Mouse (Mus musculus) MEL (cell line): ENCODE measurements around the gene Pkd1l1. TPM values are rescaled to one million over a fixed set of nuclear protein-coding genes. Genes with fewer than 3 reads are reported as not detected.

ENCODE experiments used
- DNase-seq: peaks from one replicate; pipeline ENCODE4 v3.0.0; 2011; ENCODE audit warnings: low read depth, low spot score
- H3K27ac ChIP-seq: 2 replicates; pipeline ENCODE4 v1.5.1; 2012; ENCODE audit warnings: low read depth, mild to moderate bottlenecking, control low read depth, low read length, moderate library complexity; ENCODE audit not compliant: control insufficient read depth
- H3K27me3 ChIP-seq, 2 experiments: fragments of 150-350 bp in 1 of 2; sonication (generic) in 1 of 2; 2 replicates each; pipeline ENCODE4 v1.6.1; 2012; ENCODE audit warnings: low read length in 2 of 2, mild to moderate bottlenecking in 2 of 2, improper control_type of control experiment in 1 of 2, moderate library complexity in 1 of 2; ENCODE audit not compliant: insufficient read depth in 2 of 2, control insufficient read depth in 1 of 2
- H3K36me3 ChIP-seq, 2 experiments: 2 replicates each; pipeline ENCODE4 v1.6.1; 2012 to 2014; ENCODE audit warnings: low read length in 2 of 2, improper control_type of control experiment in 1 of 2, inconsistent platforms in 1 of 2, mild to moderate bottlenecking in 1 of 2; ENCODE audit not compliant: insufficient read depth in 2 of 2, control insufficient read depth in 1 of 2
- H3K4me1 ChIP-seq, 2 experiments: fragments of 150-350 bp in 1 of 2; sonication (generic) in 1 of 2; 2 replicates each; pipeline ENCODE4 v1.6.1; 2012; ENCODE audit warnings: low read length in 2 of 2, improper control_type of control experiment in 1 of 2, mild to moderate bottlenecking in 1 of 2; ENCODE audit not compliant: insufficient read depth in 2 of 2, control insufficient read depth in 1 of 2
- H3K4me3 ChIP-seq, 2 experiments: fragments of 150-350 bp in 1 of 2; sonication (generic) in 1 of 2; 2 replicates each; pipeline ENCODE4 v1.5.1; 2012; ENCODE audit warnings: low read depth in 2 of 2, low read length in 2 of 2, mild to moderate bottlenecking in 2 of 2, moderate library complexity in 2 of 2, control low read depth in 1 of 2, improper control_type of control experiment in 1 of 2; ENCODE audit not compliant: control insufficient read depth in 1 of 2, insufficient read depth in 1 of 2
- H3K79me2 ChIP-seq: 2 replicates; pipeline ENCODE4 v1.6.1; 2012; ENCODE audit warnings: mild to moderate bottlenecking, low read length, moderate library complexity; ENCODE audit not compliant: control insufficient read depth, poor library complexity, insufficient read depth
- H3K9ac ChIP-seq: 2 replicates; pipeline ENCODE4 v1.6.1; 2012; ENCODE audit warnings: low read depth, mild to moderate bottlenecking, control low read depth, low read length, moderate library complexity; ENCODE audit not compliant: control insufficient read depth, poor library complexity, severe bottlenecking
- H3K9me3 ChIP-seq: fragments of 150-350 bp; sonication (generic); replicated peaks from 2 replicates; pipeline ENCODE4 v1.6.1; 2012; ENCODE audit warnings: mild to moderate bottlenecking, low read length, improper control_type of control experiment, moderate library complexity; ENCODE audit not compliant: insufficient read depth
- BHLHE40 ChIP-seq: IDR thresholded peaks from 2 replicates; pipeline ENCODE4 v1.6.1; 2012; ENCODE audit warnings: low read depth, mild to moderate bottlenecking, inconsistent platforms, low read length, improper control_type of control experiment, borderline replicate concordance
- EP300 ChIP-seq, 2 experiments: IDR thresholded peaks; 2 replicates each; pipeline ENCODE4 v1.6.1; 2011; ENCODE audit warnings: improper control_type of control experiment in 2 of 2, low read length in 2 of 2, low read depth in 1 of 2, mild to moderate bottlenecking in 1 of 2
- ETS1 ChIP-seq: IDR thresholded peaks from 2 replicates; pipeline ENCODE4 v1.6.1; 2012; ENCODE audit warnings: low read depth, mild to moderate bottlenecking, inconsistent platforms, low read length, improper control_type of control experiment, moderate library complexity
- GATA1 ChIP-seq: IDR thresholded peaks from 2 replicates; pipeline ENCODE4 v1.6.1; 2011; ENCODE audit warnings: low read depth, low read length, improper control_type of control experiment
- JUND ChIP-seq: IDR thresholded peaks from 2 replicates; pipeline ENCODE4 v1.6.1; 2011; ENCODE audit warnings: low read depth, mild to moderate bottlenecking, improper control_type of control experiment, low read length
- MAFK ChIP-seq: IDR thresholded peaks from 2 replicates; pipeline ENCODE4 v1.6.1; 2011; ENCODE audit warnings: low read depth, mild to moderate bottlenecking, low read length, improper control_type of control experiment, borderline replicate concordance
- MEF2A ChIP-seq: IDR thresholded peaks from 2 replicates; pipeline ENCODE4 v1.6.1; 2014; ENCODE audit warnings: low read depth, mild to moderate bottlenecking, inconsistent platforms, low read length, improper control_type of control experiment; ENCODE audit not compliant: poor library complexity, insufficient replicate concordance, severe bottlenecking; ENCODE audit errors: extremely low read depth
- MYB ChIP-seq: IDR thresholded peaks from 2 replicates; pipeline ENCODE4 v1.6.1; 2011; ENCODE audit warnings: mild to moderate bottlenecking, low read depth, low read length, improper control_type of control experiment
- NELFE ChIP-seq: IDR thresholded peaks from 2 replicates; pipeline ENCODE4 v1.6.1; 2011; ENCODE audit warnings: low read depth, low read length, improper control_type of control experiment
- NRF1 ChIP-seq: IDR thresholded peaks from 2 replicates; pipeline ENCODE4 v1.6.1; 2014; ENCODE audit warnings: low read depth, mild to moderate bottlenecking, inconsistent platforms, low read length, improper control_type of control experiment, moderate library complexity; ENCODE audit not compliant: poor library complexity, insufficient read depth, severe bottlenecking
- POLR2A ChIP-seq, 2 experiments: IDR thresholded peaks; 2 replicates each; pipeline ENCODE4 v1.6.1; 2011 to 2012; ENCODE audit warnings: low read length in 2 of 2, mild to moderate bottlenecking in 2 of 2, control low read depth in 1 of 2, improper control_type of control experiment in 1 of 2, low read depth in 1 of 2, moderate library complexity in 1 of 2; ENCODE audit not compliant: control insufficient read depth in 1 of 2, insufficient read depth in 1 of 2, poor library complexity in 1 of 2
- POLR2AphosphoS2 ChIP-seq: IDR thresholded peaks from 2 replicates; pipeline ENCODE4 v1.6.1; 2011; ENCODE audit warnings: low read length, improper control_type of control experiment
- POLR2AphosphoS5 ChIP-seq: IDR thresholded peaks from 2 replicates; pipeline ENCODE4 v1.6.1; 2012; ENCODE audit warnings: low read depth, borderline replicate concordance, mild to moderate bottlenecking, inconsistent platforms, low read length, moderate library complexity, mixed read lengths
- SMC3 ChIP-seq: IDR thresholded peaks from 2 replicates; pipeline ENCODE4 v1.6.1; 2011; ENCODE audit warnings: low read depth, low read length, improper control_type of control experiment
- TAL1 ChIP-seq: IDR thresholded peaks from 2 replicates; pipeline ENCODE4 v1.6.1; 2012; ENCODE audit warnings: mild to moderate bottlenecking, inconsistent platforms, low read length, moderate library complexity, mixed read lengths
- TCF12 ChIP-seq: IDR thresholded peaks from 2 replicates; pipeline ENCODE4 v1.6.1; 2014; ENCODE audit warnings: low read depth, mild to moderate bottlenecking, inconsistent platforms, low read length, improper control_type of control experiment, moderate library complexity
- USF1 ChIP-seq: IDR thresholded peaks from 2 replicates; pipeline ENCODE4 v1.6.1; 2014; ENCODE audit warnings: low read depth, mild to moderate bottlenecking, inconsistent platforms, low read length, improper control_type of control experiment, moderate library complexity
- USF2 ChIP-seq, 2 experiments: IDR thresholded peaks; 2 replicates each; pipeline ENCODE4 v1.6.1; 2011 to 2012; ENCODE audit warnings: improper control_type of control experiment in 2 of 2, low read length in 2 of 2, borderline replicate concordance in 1 of 2, inconsistent platforms in 1 of 2, low read depth in 1 of 2, mild to moderate bottlenecking in 1 of 2; ENCODE audit not compliant: insufficient read depth in 1 of 2
- polyA plus RNA-seq, 2 experiments: library from polyadenylated mRNA; stranded (reverse) in 1 of 2; unstranded in 1 of 2; fragments of >175 nt in 1 of 2; fragments of >200 nt in 1 of 2; gene quantifications; 2 replicates each; pipeline versions ENCODE4 v1.2.1 to v1.2.4; 2012; ENCODE audit warnings: low replicate concordance in 2 of 2, low read depth in 1 of 2; ENCODE audit not compliant: insufficient read length in 2 of 2, insufficient read depth in 1 of 2, missing spikeins in 1 of 2
- total RNA-seq: library from RNA; depleted of rRNA; stranded (reverse); fragments of 300-350 nt; gene quantifications from 2 replicates; pipeline ENCODE4 v1.2.3, GENCODE M21; 2012

The Pkd1l1 gene
- total and polyA plus RNA-seq, 3 experiments, result not detected

- DNase-seq, result no peak
These were observed 180.9 kb downstream of the Pkd1l1 start for GRCm38 (mm10) chr11:8792146-8792545.

GRCm38 (mm10) chr11:8789186-8789585 is 183.9 kb downstream of the Pkd1l1 start:
- H3K4me3 ChIP-seq, result no peak overlapping the region
- no peak overlapping the region for H3K27ac ChIP-seq
- no peak for TF ChIP-seq USF2 (IDR thresholded peaks at IDR 0.05; ENCODE audit: borderline replicate concordance in 1 of 2, insufficient read depth in 1 of 2, low read depth in 1 of 2, low read length in 2 of 2)
- no peaks in the 10 kb centered on the region for H3K79me2 ChIP-seq
- no peak for DNase-seq
- no peaks in the 10 kb centered on the region for H3K36me3 ChIP-seq
- no peaks in the 10 kb centered on the region for H3K9me3 ChIP-seq
- H3K4me1 ChIP-seq, result no peaks in the 10 kb centered on the region
- no peaks in the 10 kb centered on the region for H3K27me3 ChIP-seq
- no peak overlapping the region for H3K9ac ChIP-seq

More at GRCm38 (mm10) chr11:8792146-8792545, 180.9 kb downstream of the Pkd1l1 start:
- Histone ChIP-seq H3K27me3 (no peaks in the 10 kb centered on the region), H3K4me3 (no peak overlapping the region), H3K36me3 (no peaks in the 10 kb centered on the region), H3K4me1 (no peaks in the 10 kb centered on the region), H3K79me2 (no peaks in the 10 kb centered on the region), H3K9me3 (no peaks in the 10 kb centered on the region), H3K27ac (no peak overlapping the region), H3K9ac (no peak overlapping the region)
- no peak for TF ChIP-seq ETS1
- TF ChIP-seq TAL1, result no peak
- TF ChIP-seq JUND, result no peak

GRCm38 (mm10) chr11:8787604-8788003 is 185.5 kb downstream of the Pkd1l1 start:
- no peaks in the 10 kb centered on the region for H3K27me3 ChIP-seq
- DNase-seq, result no peak
- H3K9ac ChIP-seq, result no peak overlapping the region
- H3K4me1 ChIP-seq, result no peaks in the 10 kb centered on the region
- TF ChIP-seq POLR2AphosphoS5 (no peak), POLR2A (IDR thresholded peaks at IDR 0.05; ENCODE audit: control insufficient read depth in 1 of 2, insufficient read depth in 1 of 2, low read depth in 1 of 2, low read length in 2 of 2, poor library complexity in 1 of 2) (no peak), MYB (no peak), SMC3 (no peak), MEF2A (no peak), NELFE (no peak), TAL1 (no peak), EP300 (IDR thresholded peaks at IDR 0.05; ENCODE audit: low read depth in 1 of 2, low read length in 2 of 2) (no peak), USF1 (no peak), MAFK (no peak), POLR2AphosphoS2 (no peak), TCF12 (no peak), BHLHE40 (no peak), NRF1 (no peak), ETS1 (no peak), JUND (no peak), GATA1 (no peak)
- H3K79me2 ChIP-seq, result no peaks in the 10 kb centered on the region
- H3K4me3 ChIP-seq, result no peak overlapping the region
- H3K27ac ChIP-seq, result no peak overlapping the region
- H3K9me3 ChIP-seq, result no peaks in the 10 kb centered on the region
- no peaks in the 10 kb centered on the region for H3K36me3 ChIP-seq
